Mouse (Mus musculus) left cerebral cortex, postnatal 10 days (tissue): ENCODE measurements around the gene Olfr1418. TPM values are rescaled to one million over a fixed set of nuclear protein-coding genes. Genes with fewer than 3 reads are reported as not detected.
"Not testable (repeated sequence)": the region's sequence is repeated elsewhere in the genome, so short reads cannot be mapped to it uniquely, and the experiment has no call there.

Experiments
- DNase-seq, 2 experiments: peaks; one replicate each; pipeline ENCODE4 v3.0.0; 2021 to 2022; ENCODE audit warnings: low spot score in 2 of 2, mixed read lengths in 1 of 2; ENCODE audit errors: extremely low spot score in 1 of 2
- intact Hi-C: fragments of 180-260 bp; cut with DNase I; formaldehyde crosslinking; loops from one replicate; pipeline ENCODE4 v1.15.1; 2025
- total RNA-seq, 2 experiments: library from RNA; stranded (reverse); gene quantifications; 2 replicates each; pipeline ENCODE4 v1.2.3; 2021

The Olfr1418 gene
- not detected for total RNA-seq

- intact Hi-C loops = no loop called here
- no peak for DNase-seq
These were observed at the start of gene Olfr1418 for GRCm38 (mm10) chr19:11860966-11861365. Olfr1418 (minus strand) TSS chr19:11861066.

DNA sequence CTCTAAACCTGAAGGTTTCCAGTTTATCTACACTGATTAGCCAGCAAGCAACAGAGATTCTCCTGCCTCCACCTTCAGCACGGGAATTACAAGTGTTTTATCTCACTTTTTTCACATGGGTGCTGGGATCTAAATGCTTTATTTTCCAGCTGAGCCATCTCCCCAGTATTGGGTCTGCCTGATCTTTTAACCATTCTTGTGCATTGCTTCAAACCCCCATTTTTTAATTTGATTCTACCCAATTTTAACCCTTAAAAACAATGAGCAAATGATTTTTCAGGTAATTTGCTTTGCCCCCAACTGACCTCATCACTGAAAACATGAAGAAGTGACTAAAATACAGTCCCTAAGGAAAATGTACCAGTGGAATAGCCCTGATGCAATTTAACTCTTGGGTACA lies 25.4 kb upstream of the Olfr1418 start, which contains the start of gene Olfr1420:
Gene Olfr1420, plus strand, starts transcription at position 301 of the 400 bp plus-strand sequence.
- intact Hi-C loops = no loop called here
- DNase-seq = no peak

- DNase-seq, intact Hi-C loops: not testable (repeated sequence)
These were observed 17.5 kb upstream of the Olfr1418 start for GRCm38 (mm10) chr19:11878404-11878803.

GRCm38 (mm10) chr19:11875006-11875405 lies 14.1 kb upstream of the Olfr1418 start, which contains the start of gene Olfr1419:
Olfr1419 (minus strand) TSS chr19:11875106.
- intact Hi-C loops = no loop called here
- no peak for DNase-seq

DNA sequence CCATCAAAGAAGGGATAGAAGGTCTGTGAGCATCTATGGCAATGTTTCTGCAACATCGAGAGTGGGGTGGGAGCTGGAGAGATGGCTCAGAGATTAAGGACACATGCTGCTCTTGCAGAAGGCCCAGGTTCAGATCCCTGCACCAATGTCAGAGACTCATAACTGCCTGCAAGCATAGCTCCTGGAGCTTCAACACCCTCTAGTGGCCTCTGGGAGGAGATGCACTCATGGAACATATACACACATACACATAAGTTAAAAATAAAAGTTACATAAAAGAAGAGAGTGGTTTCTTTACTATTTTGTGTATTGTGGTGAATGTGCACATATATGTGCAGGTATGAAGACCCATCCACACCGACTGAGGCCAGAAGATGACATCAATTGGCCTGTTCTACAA lies 7.0 kb upstream of the Olfr1418 start:
- intact Hi-C loops = loop anchor here (5.0 kb wide), 1 partner anchor 34 kb away; no protein-coding TSS in a partner anchor
- no peak for DNase-seq

DNA sequence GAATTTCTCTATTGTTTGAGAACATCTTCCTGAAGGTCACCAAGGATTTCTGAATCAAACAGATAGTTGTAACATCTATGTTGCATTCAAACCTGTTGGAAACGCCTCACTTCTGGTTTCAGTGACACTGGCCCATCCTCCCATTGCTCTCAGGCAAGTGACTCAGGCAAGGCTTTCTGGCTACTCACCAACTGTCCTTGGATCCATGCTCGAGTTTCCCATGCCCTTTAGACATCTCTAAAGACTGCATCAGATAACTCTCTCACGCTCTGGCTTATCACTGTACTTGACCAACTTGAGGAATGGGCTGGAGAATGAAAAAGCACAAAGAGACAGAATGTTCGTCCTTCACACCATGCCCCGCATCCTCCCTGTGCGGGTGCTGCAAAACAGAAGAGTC lies 4.4 kb downstream of the Olfr1418 start:
- no peak for DNase-seq
- intact Hi-C loops = no loop called here

DNA sequence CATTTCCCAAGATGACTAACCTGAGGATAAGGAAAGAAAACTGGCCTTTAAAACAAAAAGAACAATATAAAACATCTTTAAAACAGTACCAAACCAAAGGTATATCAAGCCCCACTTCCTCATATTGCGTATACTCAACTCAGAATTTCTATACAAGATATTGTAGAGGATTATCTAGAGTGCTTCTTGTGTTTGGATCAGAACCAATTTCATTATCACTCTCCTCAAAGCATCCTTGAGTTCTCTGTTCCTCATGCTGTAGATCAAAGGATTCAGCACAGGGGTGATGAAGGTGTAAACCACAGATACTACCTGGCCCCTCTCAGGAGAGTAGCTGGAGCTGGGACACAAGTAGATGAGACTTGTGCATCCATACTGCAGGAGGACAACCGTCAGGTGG lies 6.0 kb downstream of the Olfr1418 start:
- DNase-seq = no peak
- intact Hi-C loops = no loop called here

- intact Hi-C loops = no loop called here
These were observed 8.2 kb downstream of the Olfr1418 start for GRCm38 (mm10) chr19:11852652-11853051.

GRCm38 (mm10) chr19:11846333-11846732 lies 14.5 kb downstream of the Olfr1418 start:
- no peak for DNase-seq
- intact Hi-C loops = no loop called here

More at GRCm38 (mm10) chr19:11852652-11853051, 8.2 kb downstream of the Olfr1418 start:
- DNase-seq = no peak

- intact Hi-C loops = no loop called here
- DNase-seq = no peak
These were observed 21.7 kb downstream of the Olfr1418 start, which contains the start of gene Olfr1417 for GRCm38 (mm10) chr19:11839119-11839518. Olfr1417 (minus strand) TSS chr19:11839219.

DNA sequence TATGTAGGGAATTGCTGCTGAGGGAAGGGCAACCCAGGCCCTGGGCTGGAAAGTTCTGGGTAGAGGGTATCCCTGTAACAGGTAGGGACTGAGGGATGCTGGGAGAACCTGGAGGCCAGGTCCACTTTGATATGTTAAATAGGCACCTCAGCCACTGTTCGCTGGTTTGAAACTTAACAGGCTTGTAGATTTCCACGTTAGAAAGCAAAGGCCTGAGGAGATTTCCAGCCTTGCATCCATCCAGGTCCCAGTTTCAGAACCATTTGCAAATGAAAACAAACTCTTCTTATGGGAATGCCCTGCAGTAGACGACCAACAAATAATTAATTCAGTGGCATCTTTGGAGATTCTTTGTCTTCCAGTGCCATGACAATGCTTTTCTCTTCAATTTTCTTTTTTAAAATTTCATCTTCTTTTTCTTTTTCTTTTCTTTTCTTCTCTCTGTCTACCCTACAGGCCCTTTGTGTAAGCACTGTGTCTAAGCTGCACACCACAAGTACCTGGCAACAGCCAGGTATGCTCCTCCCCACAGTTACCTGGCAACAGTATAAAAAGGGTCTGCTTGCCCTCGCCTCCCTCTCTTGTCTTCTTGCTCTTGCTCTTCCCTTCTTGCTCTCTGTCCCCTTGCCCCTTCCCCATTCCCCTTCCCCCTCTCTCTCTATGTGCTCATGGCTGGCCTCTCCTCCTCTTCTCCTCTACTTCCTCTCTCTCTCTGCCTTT lies 37.4 kb downstream of the Olfr1418 start:
- intact Hi-C loops = no loop called here
- no peak for DNase-seq

GRCm38 (mm10) chr19:11820211-11820610 lies 40.7 kb downstream of the Olfr1418 start:
- intact Hi-C loops = no loop called here
- peak in 1 of 2 experiments; percentile 34 for DNase-seq

- intact Hi-C loops = loop anchor here (5.0 kb wide), 1 partner anchor 93 kb away; the partner anchor contains the start of gene Patl1
- peak; percentile 37 to 87 for DNase-seq
These were observed 41.1 kb downstream of the Olfr1418 start for GRCm38 (mm10) chr19:11819800-11820199.

DNA sequence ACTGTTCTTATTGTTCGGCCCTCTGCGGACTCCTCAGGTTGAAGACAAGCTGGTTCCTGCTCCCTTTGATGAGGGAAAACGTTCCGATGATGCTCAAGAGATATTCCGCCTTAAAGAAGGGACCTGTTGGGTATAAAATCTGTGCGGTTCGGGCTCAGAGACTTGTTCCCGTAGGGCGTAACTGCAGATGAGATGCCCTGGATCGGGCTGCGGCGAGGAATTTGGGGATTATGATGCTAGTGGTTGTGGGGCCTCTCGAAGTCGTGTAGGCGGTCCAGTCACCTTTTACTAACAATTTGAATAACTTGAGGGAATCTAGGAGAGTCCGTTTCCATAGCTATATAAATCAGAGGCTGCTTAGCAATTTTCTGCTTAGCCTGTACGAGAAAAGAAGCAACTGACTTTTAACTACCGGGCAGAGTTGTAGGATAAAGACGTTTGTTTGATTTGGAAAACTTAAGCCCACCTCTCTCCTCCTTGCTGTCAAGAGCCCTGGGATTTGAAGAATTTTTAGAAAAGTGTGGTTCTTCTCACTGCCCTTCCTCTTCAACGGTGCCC lies 41.6 kb downstream of the Olfr1418 start, which contains the start of gene Stx3:
Gene Stx3, minus strand, starts transcription at position 261 of the 558 bp plus-strand sequence.
- intact Hi-C loops = loop anchor here (5.0 kb wide), 1 partner anchor 93 kb away; the partner anchor contains the start of gene Patl1
- DNase-seq = no peak

DNA sequence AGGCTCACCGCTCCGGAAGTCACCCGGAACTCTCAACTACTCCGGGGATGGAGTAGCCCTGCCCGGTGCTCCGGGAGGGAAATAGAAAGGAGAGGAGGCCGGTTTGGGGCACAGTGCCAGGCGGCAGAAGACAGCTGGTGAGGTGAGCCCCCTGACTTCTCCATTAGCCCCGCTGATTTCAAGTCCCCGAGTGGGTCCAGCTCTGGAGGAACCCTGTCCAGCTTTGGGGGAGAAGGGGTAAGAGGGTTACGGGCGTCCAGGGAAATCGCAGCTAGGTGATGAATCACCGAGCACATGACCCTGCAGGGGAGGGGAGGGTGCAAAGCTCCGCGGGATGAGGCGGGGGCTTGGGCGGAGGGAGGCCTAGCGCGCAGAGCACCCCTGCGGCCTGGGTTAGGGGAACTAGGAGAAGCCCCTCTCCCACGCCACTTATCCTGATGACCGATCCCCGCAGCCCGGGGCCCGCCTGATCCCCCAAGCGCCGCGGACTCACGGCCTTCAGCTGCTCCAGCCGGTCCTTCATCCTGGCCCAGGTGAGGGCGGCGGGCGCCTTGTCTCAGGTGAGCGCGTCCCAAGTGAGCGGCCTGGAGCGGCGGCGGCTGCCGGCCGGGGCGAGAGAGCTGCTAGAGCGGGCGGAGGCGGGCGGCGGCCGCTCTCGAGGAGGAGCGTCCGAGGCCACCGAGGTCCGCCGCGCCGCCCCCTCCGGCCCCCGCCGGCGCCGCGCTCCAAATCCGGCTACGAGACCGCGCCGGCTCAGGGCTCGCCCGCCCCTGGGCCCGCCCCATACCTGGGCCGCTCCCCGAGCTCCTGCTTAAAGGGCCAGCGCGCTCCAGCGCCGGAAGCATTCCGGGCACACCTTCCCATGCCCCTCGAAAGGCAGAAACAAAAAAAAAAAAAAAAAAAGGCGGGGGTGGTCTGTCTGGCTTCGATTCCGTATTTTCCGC lies 42.4 kb downstream of the Olfr1418 start:
- DNase-seq = peak in 1 of 2 experiments; percentile 68
- intact Hi-C loops = loop anchor here (5.0 kb wide), 1 partner anchor 94 kb away; the partner anchor contains the start of gene Patl1

DNA sequence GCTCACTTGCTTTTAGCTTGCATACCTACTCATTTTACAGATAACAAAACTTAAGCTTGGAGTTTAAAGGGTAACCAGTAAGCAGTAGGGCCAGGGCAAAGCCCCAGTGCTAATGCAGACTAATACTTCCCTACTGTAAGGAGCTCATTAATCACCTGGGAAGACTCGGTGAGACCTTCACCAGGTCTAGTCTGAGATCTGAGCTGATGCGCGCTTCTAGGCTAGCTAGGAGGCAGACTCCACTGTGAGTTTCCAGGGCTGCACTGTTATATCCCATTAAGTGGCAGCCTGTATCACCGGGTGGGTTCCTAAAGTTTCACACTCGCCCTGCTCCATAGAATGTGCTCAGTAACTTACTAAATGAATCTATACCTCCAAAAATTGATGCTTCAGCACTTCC lies 43.3 kb downstream of the Olfr1418 start:
- intact Hi-C loops = loop anchor here (5.0 kb wide), 1 partner anchor 95 kb away; the partner anchor contains the start of gene Patl1
- no peak for DNase-seq

DNA sequence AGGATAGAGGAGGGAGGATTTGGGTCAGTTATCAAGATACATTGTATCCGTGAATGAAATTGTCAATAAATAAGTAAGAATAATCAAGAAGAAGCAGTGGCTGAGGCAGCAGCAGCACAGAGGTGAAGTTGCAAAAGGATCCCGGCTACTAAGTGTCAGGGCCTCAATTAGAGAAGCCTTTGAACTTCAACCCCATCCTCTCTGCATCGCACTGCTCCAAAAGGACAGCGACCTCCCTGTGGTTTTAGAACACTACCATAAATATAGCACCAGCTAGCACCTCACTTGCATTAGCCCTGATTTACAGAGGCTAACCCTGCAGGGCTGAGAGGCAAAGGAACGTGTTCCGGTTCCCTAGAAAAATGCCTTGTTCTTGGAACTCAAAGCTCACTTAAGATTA lies 44.2 kb downstream of the Olfr1418 start:
- no peak for DNase-seq
- intact Hi-C loops = loop anchor here (5.0 kb wide), 1 partner anchor 96 kb away; the partner anchor contains the start of gene Patl1

DNA sequence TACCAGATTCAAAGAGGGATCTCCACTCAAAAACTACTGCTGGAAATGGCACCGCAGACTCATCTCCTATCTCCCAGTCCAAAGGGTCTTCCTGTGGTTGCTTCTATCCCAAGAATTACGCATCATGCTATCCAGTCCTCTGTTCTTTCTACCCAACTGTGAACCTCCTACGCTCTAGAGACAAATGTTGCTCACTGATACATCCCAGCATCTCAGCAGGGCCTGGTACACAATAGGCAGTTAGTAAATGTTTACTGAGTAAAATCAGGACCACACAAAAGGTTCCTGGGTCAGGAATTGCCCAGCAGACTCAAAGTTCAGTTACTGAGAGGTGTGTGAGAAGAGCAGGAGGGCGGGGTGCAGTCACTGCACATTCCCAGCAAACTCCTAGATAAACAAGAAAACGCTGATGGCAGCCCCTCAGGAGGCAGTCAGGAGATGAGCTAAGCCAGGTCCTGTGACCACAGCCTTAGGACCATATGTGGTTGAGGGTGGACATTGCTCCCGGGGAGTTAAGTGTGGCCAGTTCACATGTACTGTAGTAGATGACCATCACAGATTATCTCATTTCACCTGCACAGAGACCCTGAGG lies 46.0 kb downstream of the Olfr1418 start:
- intact Hi-C loops = loop anchor here (5.0 kb wide), 1 partner anchor 97 kb away; the partner anchor contains the start of gene Patl1
- DNase-seq = no peak
